Mouse (Mus musculus) hindbrain, embryonic 15.5 days (tissue): ENCODE data around the gene Kmo. TPM values are rescaled to one million over a fixed set of nuclear protein-coding genes. Genes with fewer than 3 reads are reported as not detected.

Experiments
- ATAC-seq: fragments of 200-750 bp; cut with Nextera tagmentation; 2 replicates; pipeline ENCODE4 v1.8.0; 2017; ENCODE audit warnings: low read depth, moderate number of reproducible peaks, moderate TSS enrichment; ENCODE audit not compliant: low FRiP score
- H3K27ac ChIP-seq: fragments of 300-500 bp; sonication (generic); replicated peaks from 2 replicates; pipeline ENCODE4 v1.5.1; 2015; ENCODE audit warnings: mild to moderate bottlenecking, inconsistent platforms
- H3K27me3 ChIP-seq: fragments of 300-500 bp; sonication (generic); 2 replicates; pipeline ENCODE4 v1.6.1; 2015; ENCODE audit warnings: control low read depth, inconsistent platforms
- H3K36me3 ChIP-seq: fragments of 300-500 bp; sonication (generic); 2 replicates; pipeline ENCODE4 v1.6.1; 2015; ENCODE audit warnings: control low read depth, inconsistent platforms
- H3K4me1 ChIP-seq: fragments of 300-500 bp; sonication (generic); replicated peaks from 2 replicates; pipeline ENCODE4 v1.6.1; 2015; ENCODE audit warnings: control low read depth, inconsistent platforms
- H3K4me2 ChIP-seq: fragments of 300-500 bp; sonication (generic); 2 replicates; pipeline ENCODE4 v1.6.1; 2015; ENCODE audit warnings: moderate library complexity, mild to moderate bottlenecking, inconsistent platforms
- H3K4me3 ChIP-seq: fragments of 300-500 bp; sonication (generic); 2 replicates; pipeline ENCODE4 v1.5.1; 2015; ENCODE audit warnings: mild to moderate bottlenecking, inconsistent platforms
- H3K9ac ChIP-seq: fragments of 300-500 bp; sonication (generic); 2 replicates; pipeline ENCODE4 v1.6.1; 2015; ENCODE audit warnings: inconsistent platforms
- H3K9me3 ChIP-seq: fragments of 300-500 bp; sonication (generic); 2 replicates; pipeline ENCODE4 v1.6.1; 2016; ENCODE audit warnings: control low read depth, inconsistent platforms
- WGBS: fragments of 180-500 bp; shearing (Covaris S2); methylation state at CpG from one replicate; pipeline ENCODE4 v1.1.7; 2015; 5-methylcytosine and 5-hydroxymethylcytosine counted together
- polyA plus RNA-seq: library from polyadenylated mRNA; unstranded; fragments of >200 nt; fragmentation: Nextera tagmentation; extraction: Ambion mirVana; gene quantifications from 2 replicates; pipeline ENCODE4 v1.2.1, GENCODE M21; 2015

Gene Kmo
- polyA plus RNA-seq, 1 experiment from 2014 or later: not detected

GRCm38 (mm10) chr1:175607838-175608585 lies 12.2 kb upstream of the Kmo start:
- no peak for ATAC-seq
- H3K36me3 ChIP-seq: peaks cover 69% of the 10 kb centered on the region
- H3K27ac ChIP-seq: no peak overlapping the region
- 93% methylated on average over 18 of the region's 18 CpGs for WGBS
- H3K27me3 ChIP-seq: no peaks in the 10 kb centered on the region
- no peak overlapping the region for H3K4me3 ChIP-seq
- no peak overlapping the region for H3K4me2 ChIP-seq
- no peaks in the 10 kb centered on the region for H3K9me3 ChIP-seq
- no peak overlapping the region for H3K9ac ChIP-seq
- H3K4me1 ChIP-seq: no peaks in the 10 kb centered on the region

GRCm38 (mm10) chr1:175608708-175609107 lies 11.5 kb upstream of the Kmo start:
- H3K4me3 ChIP-seq: no peak overlapping the region
- no peak overlapping the region for H3K27ac ChIP-seq
- no peak for ATAC-seq
- WGBS: 99% methylated on average over 3 of the region's 3 CpGs
- no peaks in the 10 kb centered on the region for H3K4me1 ChIP-seq
- no peak overlapping the region for H3K4me2 ChIP-seq
- H3K27me3 ChIP-seq: no peaks in the 10 kb centered on the region
- H3K9ac ChIP-seq: no peak overlapping the region
- peaks cover 70% of the 10 kb centered on the region for H3K36me3 ChIP-seq
- no peaks in the 10 kb centered on the region for H3K9me3 ChIP-seq

GRCm38 (mm10) chr1:175614992-175615391 lies 5.2 kb upstream of the Kmo start:
- Histone ChIP-seq H3K4me3 (no peak overlapping the region), H3K9ac (no peak overlapping the region), H3K27ac (no peak overlapping the region), H3K36me3 (peaks cover 63% of the 10 kb centered on the region), H3K4me1 (no peaks in the 10 kb centered on the region), H3K4me2 (no peak overlapping the region), H3K9me3 (no peaks in the 10 kb centered on the region), H3K27me3 (no peaks in the 10 kb centered on the region)
- no peak for ATAC-seq
- 83% methylated on average over 9 of the region's 9 CpGs for WGBS

- no peak for ATAC-seq
- no peak overlapping the region for H3K9ac ChIP-seq
- H3K36me3 ChIP-seq: 0 out of 2 replicates have a peak, but pooled peaks cover 6% of the 10 kb centered on the region
- H3K4me2 ChIP-seq: no peak overlapping the region
- H3K4me1 ChIP-seq: peaks cover 9% of the 10 kb centered on the region
- WGBS: 85% methylated on average over 6 of the region's 6 CpGs
- no peak overlapping the region for H3K27ac ChIP-seq
- no peaks in the 10 kb centered on the region for H3K9me3 ChIP-seq
- H3K27me3 ChIP-seq: no peaks in the 10 kb centered on the region
- no peak overlapping the region for H3K4me3 ChIP-seq
Measured at GRCm38 (mm10) chr1:175623656-175624055, 3.5 kb downstream of the Kmo start.

GRCm38 (mm10) chr1:175625257-175625879 lies 5.2 kb downstream of the Kmo start, which contains the start of gene Fh1:
Fh1 (minus strand) TSS chr1:175625635.
- Histone ChIP-seq H3K27me3 (no peaks in the 10 kb centered on the region), H3K27ac (peak within 1 kb of the TSS; percentile 84), H3K9me3 (no peaks in the 10 kb centered on the region), H3K4me2 (peak within 1 kb of the TSS; percentile 77), H3K4me1 (peaks cover 9% of the 10 kb centered on the region), H3K36me3 (no peaks in the 10 kb centered on the region), H3K4me3 (peak within 1 kb of the TSS; percentile 84), H3K9ac (peak within 1 kb of the TSS; percentile 91)
- WGBS: under 1% methylated on average over 58 of the region's 58 CpGs
- ATAC-seq: peak; percentile 100

- Histone ChIP-seq H3K36me3 (no peaks in the 10 kb centered on the region), H3K27me3 (no peaks in the 10 kb centered on the region), H3K4me2 (peak overlapping the region; percentile 67), H3K9ac (peak overlapping the region; percentile 42), H3K4me1 (peaks cover 9% of the 10 kb centered on the region), H3K27ac (peak overlapping the region; percentile 68), H3K9me3 (no peaks in the 10 kb centered on the region), H3K4me3 (peak overlapping the region; percentile 84)
- ATAC-seq: peak; percentile 13; the same call in 1 of the 2 replicates
- 79% methylated on average over 1 of the region's 1 CpGs for WGBS
Measured at GRCm38 (mm10) chr1:175625990-175626692, 6.0 kb downstream of the Kmo start.

- Histone ChIP-seq H3K9ac (no peak overlapping the region), H3K9me3 (no peaks in the 10 kb centered on the region), H3K36me3 (no peaks in the 10 kb centered on the region), H3K4me1 (peaks cover 6% of the 10 kb centered on the region), H3K27ac (no peak overlapping the region), H3K4me3 (no peak overlapping the region), H3K27me3 (no peaks in the 10 kb centered on the region), H3K4me2 (no peak overlapping the region)
- WGBS: 86% methylated on average over 6 of the region's 6 CpGs
- ATAC-seq: no peak
Measured at GRCm38 (mm10) chr1:175629248-175629647, 9.1 kb downstream of the Kmo start.

- Histone ChIP-seq H3K36me3 (no peaks in the 10 kb centered on the region), H3K4me3 (no peak overlapping the region), H3K4me1 (no peaks in the 10 kb centered on the region), H3K4me2 (no peak overlapping the region), H3K27ac (no peak overlapping the region), H3K27me3 (no peaks in the 10 kb centered on the region), H3K9me3 (no peaks in the 10 kb centered on the region), H3K9ac (no peak overlapping the region)
- 90% methylated on average over 5 of the region's 5 CpGs for WGBS
- ATAC-seq: no peak
Measured at GRCm38 (mm10) chr1:175630345-175630744, 10.2 kb downstream of the Kmo start.

GRCm38 (mm10) chr1:175631080-175631479 lies 10.9 kb downstream of the Kmo start:
- Histone ChIP-seq H3K4me2 (no peak overlapping the region), H3K27me3 (no peaks in the 10 kb centered on the region), H3K4me3 (no peak overlapping the region), H3K9me3 (no peaks in the 10 kb centered on the region), H3K9ac (no peak overlapping the region), H3K27ac (no peak overlapping the region), H3K36me3 (no peaks in the 10 kb centered on the region), H3K4me1 (no peaks in the 10 kb centered on the region)
- WGBS: 88% methylated on average over 3 of the region's 3 CpGs
- ATAC-seq: no peak

GRCm38 (mm10) chr1:175631721-175632221 lies 11.6 kb downstream of the Kmo start:
- WGBS: 84% methylated on average over 10 of the region's 10 CpGs
- no peaks in the 10 kb centered on the region for H3K36me3 ChIP-seq
- no peak overlapping the region for H3K4me2 ChIP-seq
- no peaks in the 10 kb centered on the region for H3K9me3 ChIP-seq
- H3K4me3 ChIP-seq: no peak overlapping the region
- no peak for ATAC-seq
- H3K4me1 ChIP-seq: no peaks in the 10 kb centered on the region
- H3K9ac ChIP-seq: no peak overlapping the region
- H3K27ac ChIP-seq: no peak overlapping the region
- no peaks in the 10 kb centered on the region for H3K27me3 ChIP-seq

GRCm38 (mm10) chr1:175632470-175632869 lies 12.3 kb downstream of the Kmo start:
- no peak overlapping the region for H3K9ac ChIP-seq
- WGBS: 98% methylated on average over 14 of the region's 14 CpGs
- no peaks in the 10 kb centered on the region for H3K9me3 ChIP-seq
- H3K27me3 ChIP-seq: no peaks in the 10 kb centered on the region
- no peaks in the 10 kb centered on the region for H3K36me3 ChIP-seq
- ATAC-seq: no peak
- H3K4me3 ChIP-seq: no peak overlapping the region
- no peak overlapping the region for H3K4me2 ChIP-seq
- H3K4me1 ChIP-seq: no peaks in the 10 kb centered on the region
- no peak overlapping the region for H3K27ac ChIP-seq

- Histone ChIP-seq H3K27me3 (no peaks in the 10 kb centered on the region), H3K27ac (no peak overlapping the region), H3K9ac (no peak overlapping the region), H3K36me3 (no peaks in the 10 kb centered on the region), H3K9me3 (no peaks in the 10 kb centered on the region), H3K4me3 (no peak overlapping the region), H3K4me1 (no peaks in the 10 kb centered on the region), H3K4me2 (no peak overlapping the region)
- WGBS: 84% methylated on average over 7 of the region's 7 CpGs
- ATAC-seq: no peak
Measured at GRCm38 (mm10) chr1:175637677-175638076, 17.5 kb downstream of the Kmo start.
